Mouse (Mus musculus) left cerebral cortex, postnatal 10 days (tissue): ENCODE measurements around the gene Flt1. TPM values are rescaled to one million over a fixed set of nuclear protein-coding genes. Genes with fewer than 3 reads are reported as not detected.

Experiments
- DNase-seq, 2 experiments: peaks; one replicate each; pipeline ENCODE4 v3.0.0; 2021 to 2022; ENCODE audit warnings: low spot score in 2 of 2, mixed read lengths in 1 of 2; ENCODE audit errors: extremely low spot score in 1 of 2
- intact Hi-C: fragments of 180-260 bp; cut with DNase I; formaldehyde crosslinking; loops from one replicate; pipeline ENCODE4 v1.15.1; 2025
- total RNA-seq, 2 experiments: library from RNA; stranded (reverse); gene quantifications; 2 replicates each; pipeline ENCODE4 v1.2.3; 2021

Gene Flt1
- total RNA-seq, 2 experiments from 2014 or later: 23.5 to 24.7 TPM

DNA sequence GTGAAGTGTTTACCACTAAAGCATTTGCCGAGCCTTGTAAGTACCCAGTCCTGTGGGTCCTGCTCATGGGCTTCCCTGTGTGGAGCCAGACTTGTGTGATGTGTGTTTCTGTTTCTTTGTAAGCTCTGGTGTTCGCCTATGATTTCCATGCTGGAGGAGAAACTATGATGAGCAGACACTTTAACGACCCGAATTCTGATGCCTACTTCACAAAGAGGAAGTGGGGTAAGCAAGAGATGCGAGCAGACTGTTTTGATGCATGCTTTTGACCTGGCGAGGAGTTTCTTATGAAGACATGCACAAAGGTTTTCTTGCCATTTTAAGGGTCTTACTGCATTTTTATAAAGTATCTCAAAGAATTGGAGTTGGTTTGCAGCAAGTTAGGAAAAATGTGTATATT, 198.8 kb downstream of the Flt1 start:
- DNase-seq: no peak
- intact Hi-C loops: no loop called here

Other genes starting within 250 kb of the Flt1 start
- gene Pomp, start 134.4 kb upstream of the Flt1 start, total RNA-seq: 100 to 1,000 TPM; 149 to 163 TPM
- 1 to 10 TPM; 4.1 to 4.4 TPM for gene Slc46a3, start 168.8 kb upstream of the Flt1 start, total RNA-seq
- gene Mtus2, start 231.3 kb upstream of the Flt1 start, total RNA-seq: 10 to 100 TPM; 43.2 to 44.3 TPM